Mouse (Mus musculus): Measurements from ENCODE around the gene Tas2r134. TPM values are rescaled to one million over a fixed set of nuclear protein-coding genes. Genes with fewer than 3 reads are reported as not detected.
A peak's percentile ranks its signal among the peaks of the same experiment; 100 is the strongest.

Gene Tas2r134
- polyA plus RNA-seq, 1 experiment from 2014 or later, result not detected

- H3K4me2 ChIP-seq (ENCODE audit: low read depth, low read length, severe bottlenecking), result no peak overlapping the region
- DNase-seq (ENCODE audit: low spot score), result no peak
These were observed 27.7 kb upstream of the Tas2r134 start for GRCm38 (mm10) chr2:51599473-51600201.

DNA sequence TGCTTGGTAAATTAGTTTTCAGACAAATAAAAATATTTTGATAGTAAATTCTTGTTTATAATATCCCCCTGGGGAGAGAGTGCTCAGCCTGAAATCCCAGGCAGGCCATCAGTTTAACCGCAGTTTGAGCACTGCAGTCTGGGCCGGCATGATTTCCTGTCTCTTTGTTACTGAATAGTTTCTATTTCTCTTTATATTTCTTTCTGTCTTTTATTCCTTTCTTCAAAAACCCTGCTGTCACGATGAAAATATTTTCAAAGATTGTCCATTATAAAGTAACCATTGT is 27.2 kb upstream of the Tas2r134 start:
- H3K36me3 ChIP-seq (ENCODE audit: control insufficient read depth, insufficient read depth, low read length), result no peaks in the 10 kb centered on the region
- DNase-seq (ENCODE audit: low spot score), result no peak
- no peaks in the 10 kb centered on the region for H3K9me3 ChIP-seq (ENCODE audit: control insufficient read depth, low read length)
- no peaks in the 10 kb centered on the region for H3K4me1 ChIP-seq (replicated peaks; ENCODE audit: control insufficient read depth, insufficient read depth, low read length)
- 69% methylated on average over 3 of the region's 3 CpGs for WGBS
- no peak overlapping the region for H3K27ac ChIP-seq (ENCODE audit: low read depth, low read length)
- no peak overlapping the region for H3K9ac ChIP-seq (ENCODE audit: low read length)
- H3K4me2 ChIP-seq (ENCODE audit: low read depth, low read length, severe bottlenecking), result no peak overlapping the region
- no peak overlapping the region for H3K4me3 ChIP-seq (ENCODE audit: low read depth, low read length)
- H3K27me3 ChIP-seq (ENCODE audit: control insufficient read depth, insufficient read depth, low read length), result no peaks in the 10 kb centered on the region
- no peak for ATAC-seq (replicated peaks; ENCODE audit: low FRiP score)

More at GRCm38 (mm10) chr2:51599473-51600201, 27.7 kb upstream of the Tas2r134 start:
- ATAC-seq (replicated peaks; ENCODE audit: low FRiP score), result no peak
- 80% methylated on average over 19 of the region's 19 CpGs for WGBS
- Histone ChIP-seq H3K27me3 (ENCODE audit: control insufficient read depth, insufficient read depth, low read length) (no peaks in the 10 kb centered on the region), H3K4me3 (ENCODE audit: low read depth, low read length) (no peak overlapping the region), H3K27ac (ENCODE audit: low read depth, low read length) (no peak overlapping the region), H3K9ac (ENCODE audit: low read length) (no peak overlapping the region), H3K4me1 (replicated peaks; ENCODE audit: control insufficient read depth, insufficient read depth, low read length) (no peaks in the 10 kb centered on the region), H3K36me3 (ENCODE audit: control insufficient read depth, insufficient read depth, low read length) (no peaks in the 10 kb centered on the region), H3K9me3 (ENCODE audit: control insufficient read depth, low read length) (no peaks in the 10 kb centered on the region)

DNA sequence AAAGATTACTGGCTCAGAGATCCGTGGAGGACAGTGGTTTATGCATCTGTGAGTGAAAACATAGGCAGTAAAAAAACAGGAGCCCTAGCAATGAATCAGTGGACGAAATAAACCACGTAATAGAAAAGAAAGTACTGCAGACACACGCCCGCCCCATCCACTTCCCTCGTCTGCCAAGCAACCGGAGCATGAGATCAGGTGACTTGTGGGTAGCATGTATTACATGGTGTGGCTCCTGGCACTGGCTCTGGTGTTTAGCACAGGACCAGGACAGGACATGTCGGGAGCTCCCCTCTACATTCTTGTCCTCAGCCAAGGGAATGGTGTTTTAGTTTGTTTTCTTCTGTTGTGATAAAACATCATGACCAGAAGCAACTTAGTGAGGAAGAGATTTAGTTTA is 26.4 kb upstream of the Tas2r134 start:
- Histone ChIP-seq H3K4me1 (replicated peaks; ENCODE audit: control insufficient read depth, insufficient read depth, low read length) (no peaks in the 10 kb centered on the region), H3K27me3 (ENCODE audit: control insufficient read depth, insufficient read depth, low read length) (no peaks in the 10 kb centered on the region), H3K4me3 (ENCODE audit: low read depth, low read length) (no peak overlapping the region), H3K9me3 (ENCODE audit: control insufficient read depth, low read length) (no peaks in the 10 kb centered on the region), H3K36me3 (ENCODE audit: control insufficient read depth, insufficient read depth, low read length) (no peaks in the 10 kb centered on the region), H3K4me2 (ENCODE audit: low read depth, low read length, severe bottlenecking) (no peak overlapping the region), H3K27ac (ENCODE audit: low read depth, low read length) (no peak overlapping the region), H3K9ac (ENCODE audit: low read length) (no peak overlapping the region)
- DNase-seq (ENCODE audit: low spot score) (no peak), ATAC-seq (replicated peaks; ENCODE audit: low FRiP score) (no peak)
- 88% methylated on average over 8 of the region's 8 CpGs for WGBS

GRCm38 (mm10) chr2:51610305-51610704 is 17.0 kb upstream of the Tas2r134 start:
- 34% methylated on average over 10 of the region's 10 CpGs for WGBS
- DNase-seq (ENCODE audit: low spot score) (no peak), ATAC-seq (replicated peaks; ENCODE audit: low FRiP score) (no peak)
- Histone ChIP-seq H3K4me3 (ENCODE audit: low read depth, low read length) (no peak overlapping the region), H3K4me2 (ENCODE audit: low read depth, low read length, severe bottlenecking) (no peak overlapping the region; the same call in 1 of the 2 replicates), H3K4me1 (replicated peaks; ENCODE audit: control insufficient read depth, insufficient read depth, low read length) (peaks cover 2% of the 10 kb centered on the region; the same call in 1 of the 2 replicates), H3K27ac (ENCODE audit: low read depth, low read length) (peak overlapping the region; percentile 20; the same call in 1 of the 2 replicates), H3K36me3 (ENCODE audit: control insufficient read depth, insufficient read depth, low read length) (no peaks in the 10 kb centered on the region), H3K9me3 (ENCODE audit: control insufficient read depth, low read length) (no peaks in the 10 kb centered on the region), H3K27me3 (ENCODE audit: control insufficient read depth, insufficient read depth, low read length) (no peaks in the 10 kb centered on the region), H3K9ac (ENCODE audit: low read length) (no peak overlapping the region)

- peak; percentile 58; the same call in 1 of the 2 replicates for ATAC-seq (replicated peaks; ENCODE audit: low FRiP score)
- no peak overlapping the region for H3K9ac ChIP-seq (ENCODE audit: low read length)
These were observed 16.4 kb upstream of the Tas2r134 start for GRCm38 (mm10) chr2:51610897-51611296.

GRCm38 (mm10) chr2:51613716-51614115 is 13.6 kb upstream of the Tas2r134 start:
- Histone ChIP-seq H3K9me3 (ENCODE audit: control insufficient read depth, low read length) (no peaks in the 10 kb centered on the region), H3K4me2 (ENCODE audit: low read depth, low read length, severe bottlenecking) (no peak overlapping the region), H3K4me1 (replicated peaks; ENCODE audit: control insufficient read depth, insufficient read depth, low read length) (peaks cover 2% of the 10 kb centered on the region; the same call in 1 of the 2 replicates), H3K27ac (ENCODE audit: low read depth, low read length) (no peak overlapping the region), H3K36me3 (ENCODE audit: control insufficient read depth, insufficient read depth, low read length) (no peaks in the 10 kb centered on the region), H3K27me3 (ENCODE audit: control insufficient read depth, insufficient read depth, low read length) (no peaks in the 10 kb centered on the region), H3K9ac (ENCODE audit: low read length) (no peak overlapping the region), H3K4me3 (ENCODE audit: low read depth, low read length) (no peak overlapping the region)
- ATAC-seq (replicated peaks; ENCODE audit: low FRiP score), result no peak
- no peak for DNase-seq (ENCODE audit: low spot score)
- 76% methylated on average over 4 of the region's 4 CpGs for WGBS

More at GRCm38 (mm10) chr2:51610897-51611296, 16.4 kb upstream of the Tas2r134 start:
- no peak overlapping the region for H3K4me2 ChIP-seq (ENCODE audit: low read depth, low read length, severe bottlenecking)
- no peaks in the 10 kb centered on the region for H3K9me3 ChIP-seq (ENCODE audit: control insufficient read depth, low read length)
- no peak for DNase-seq (ENCODE audit: low spot score)
- no peaks in the 10 kb centered on the region for H3K36me3 ChIP-seq (ENCODE audit: control insufficient read depth, insufficient read depth, low read length)
- H3K4me1 ChIP-seq (replicated peaks; ENCODE audit: control insufficient read depth, insufficient read depth, low read length), result peaks cover 2% of the 10 kb centered on the region; the same call in 1 of the 2 replicates
- H3K27ac ChIP-seq (ENCODE audit: low read depth, low read length), result 0 out of 2 replicates have a peak overlapping the region, but pooled peaks have one; percentile 20
- no peak overlapping the region for H3K4me3 ChIP-seq (ENCODE audit: low read depth, low read length)
- WGBS, result 19% methylated on average over 2 of the region's 2 CpGs
- no peaks in the 10 kb centered on the region for H3K27me3 ChIP-seq (ENCODE audit: control insufficient read depth, insufficient read depth, low read length)

- Histone ChIP-seq H3K27ac (ENCODE audit: low read depth, low read length) (no peak overlapping the region), H3K4me2 (ENCODE audit: low read depth, low read length, severe bottlenecking) (no peak overlapping the region), H3K9ac (ENCODE audit: low read length) (no peak overlapping the region), H3K4me3 (ENCODE audit: low read depth, low read length) (no peak overlapping the region), H3K4me1 (replicated peaks; ENCODE audit: control insufficient read depth, insufficient read depth, low read length) (no peaks in the 10 kb centered on the region), H3K36me3 (ENCODE audit: control insufficient read depth, insufficient read depth, low read length) (no peaks in the 10 kb centered on the region), H3K27me3 (ENCODE audit: control insufficient read depth, insufficient read depth, low read length) (no peaks in the 10 kb centered on the region), H3K9me3 (ENCODE audit: control insufficient read depth, low read length) (no peaks in the 10 kb centered on the region)
- DNase-seq (ENCODE audit: low spot score) (no peak), ATAC-seq (replicated peaks; ENCODE audit: low FRiP score) (no peak)
- WGBS, result 95% methylated on average over 2 of the region's 2 CpGs
These were observed 5.4 kb upstream of the Tas2r134 start for GRCm38 (mm10) chr2:51621931-51622330.

DNA sequence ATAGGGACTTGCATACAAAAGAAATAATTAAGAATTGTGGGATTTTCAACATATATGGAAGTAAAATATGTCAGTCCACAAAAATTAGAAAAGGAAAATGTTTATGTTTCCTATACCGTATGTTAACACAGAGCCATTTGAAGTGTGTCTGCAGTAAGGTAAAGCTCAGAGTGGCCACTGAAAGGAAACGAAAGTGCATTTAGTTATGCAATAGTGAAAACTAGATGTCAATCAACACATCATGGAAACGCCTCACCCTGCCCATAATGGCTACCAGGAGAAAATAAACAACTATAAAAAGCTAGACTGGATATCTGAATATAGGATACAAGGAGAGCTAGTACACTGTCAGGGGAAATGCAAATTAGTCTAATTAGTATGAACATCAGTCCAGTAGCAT is 1.3 kb upstream of the Tas2r134 start:
- H3K9me3 ChIP-seq (ENCODE audit: control insufficient read depth, low read length), result no peaks in the 10 kb centered on the region
- no peak overlapping the region for H3K4me2 ChIP-seq (ENCODE audit: low read depth, low read length, severe bottlenecking)
- 87% methylated on average over 3 of the region's 3 CpGs for WGBS
- DNase-seq (ENCODE audit: low spot score) (no peak), ATAC-seq (replicated peaks; ENCODE audit: low FRiP score) (no peak)
- no peak overlapping the region for H3K27ac ChIP-seq (ENCODE audit: low read depth, low read length)
- H3K36me3 ChIP-seq (ENCODE audit: control insufficient read depth, insufficient read depth, low read length), result no peaks in the 10 kb centered on the region
- H3K27me3 ChIP-seq (ENCODE audit: control insufficient read depth, insufficient read depth, low read length), result no peaks in the 10 kb centered on the region
- peaks cover 2% of the 10 kb centered on the region; the same call in 1 of the 2 replicates for H3K4me1 ChIP-seq (replicated peaks; ENCODE audit: control insufficient read depth, insufficient read depth, low read length)
- H3K9ac ChIP-seq (ENCODE audit: low read length), result no peak overlapping the region
- no peak overlapping the region for H3K4me3 ChIP-seq (ENCODE audit: low read depth, low read length)

- 87% methylated on average over 2 of the region's 2 CpGs for WGBS
- H3K36me3 ChIP-seq (ENCODE audit: control insufficient read depth, insufficient read depth, low read length), result no peaks in the 10 kb centered on the region
- no peaks in the 10 kb centered on the region for H3K9me3 ChIP-seq (ENCODE audit: control insufficient read depth, low read length)
- no peak overlapping the region for H3K4me3 ChIP-seq (ENCODE audit: low read depth, low read length)
- ATAC-seq (replicated peaks; ENCODE audit: low FRiP score) (no peak), DNase-seq (ENCODE audit: low spot score) (no peak)
- no peaks in the 10 kb centered on the region for H3K27me3 ChIP-seq (ENCODE audit: control insufficient read depth, insufficient read depth, low read length)
- no peak overlapping the region for H3K4me2 ChIP-seq (ENCODE audit: low read depth, low read length, severe bottlenecking)
- H3K27ac ChIP-seq (ENCODE audit: low read depth, low read length), result no peak overlapping the region
- peaks cover 2% of the 10 kb centered on the region; the same call in 1 of the 2 replicates for H3K4me1 ChIP-seq (replicated peaks; ENCODE audit: control insufficient read depth, insufficient read depth, low read length)
- H3K9ac ChIP-seq (ENCODE audit: low read length), result no peak overlapping the region
These were observed 4.1 kb downstream of the Tas2r134 start for GRCm38 (mm10) chr2:51631428-51631827.

Measured in forebrain, embryonic 11.5 days (tissue).